Mouse (Mus musculus): Measurements from ENCODE around the gene Agbl4. TPM values are rescaled to one million over a fixed set of nuclear protein-coding genes. Genes with fewer than 3 reads are reported as not detected.

Gene Agbl4
- total and polyA plus RNA-seq, 3 experiments, result not detected

DNA sequence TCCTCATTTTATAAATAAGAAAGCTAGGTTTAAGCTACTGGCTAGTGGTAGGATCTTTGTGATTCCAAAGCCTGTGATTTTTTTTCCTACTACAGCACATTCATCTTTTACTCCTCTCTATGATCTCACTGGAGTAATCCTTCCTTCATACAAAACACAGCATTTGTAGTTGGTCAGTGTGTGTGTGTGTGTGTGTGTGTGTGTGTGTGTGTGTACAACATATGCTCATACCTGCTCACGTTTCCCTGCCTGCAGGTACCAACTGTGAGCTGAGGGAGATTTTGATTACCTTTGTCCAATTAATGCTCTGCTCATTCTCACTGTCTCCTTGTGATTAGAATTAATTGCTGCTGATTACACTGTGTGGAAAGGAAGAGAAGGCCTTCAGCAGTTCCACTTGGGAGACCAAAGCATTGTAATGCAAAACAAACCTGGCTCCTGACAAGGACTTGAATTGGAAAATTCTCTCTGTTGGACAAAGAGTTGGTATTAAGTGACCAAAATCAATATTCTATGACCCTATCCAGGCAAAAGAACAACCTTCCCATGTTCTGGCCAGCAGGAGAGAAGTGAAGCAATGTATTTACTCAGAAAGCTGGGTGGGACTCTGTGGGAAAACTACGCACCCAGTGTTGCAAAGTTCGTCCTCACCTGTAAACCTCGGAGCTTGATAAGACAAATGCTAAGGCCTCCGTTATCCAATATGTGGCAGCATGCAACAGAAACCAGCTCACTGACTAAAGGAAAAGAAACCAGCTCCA is 1241.7 kb downstream of the Agbl4 start:
- Histone ChIP-seq H3K36me3 (ENCODE audit: control insufficient read depth in 1 of 2, insufficient read depth in 2 of 2, low read length in 2 of 2) (no peaks in the 10 kb centered on the region), H3K27ac (ENCODE audit: control insufficient read depth, low read depth, low read length) (no peak overlapping the region), H3K4me3 (ENCODE audit: control insufficient read depth in 1 of 2, insufficient read depth in 1 of 2, low read depth in 2 of 2, low read length in 2 of 2) (no peak overlapping the region), H3K9me3 (replicated peaks; ENCODE audit: insufficient read depth, low read length) (no peaks in the 10 kb centered on the region), H3K4me1 (ENCODE audit: control insufficient read depth in 1 of 2, insufficient read depth in 2 of 2, low read length in 2 of 2) (no peaks in the 10 kb centered on the region), H3K9ac (ENCODE audit: control insufficient read depth, low read depth, low read length, poor library complexity, severe bottlenecking) (no peak overlapping the region), H3K79me2 (ENCODE audit: control insufficient read depth, insufficient read depth, low read length, poor library complexity) (no peaks in the 10 kb centered on the region), H3K27me3 (ENCODE audit: control insufficient read depth in 1 of 2, insufficient read depth in 2 of 2, low read length in 2 of 2) (no peaks in the 10 kb centered on the region)
- no peak for TF ChIP-seq RAD21 (IDR thresholded peaks at IDR 0.05; ENCODE audit: low read depth, low read length)
- no peak for DNase-seq (ENCODE audit: low read depth, low spot score)

DNA sequence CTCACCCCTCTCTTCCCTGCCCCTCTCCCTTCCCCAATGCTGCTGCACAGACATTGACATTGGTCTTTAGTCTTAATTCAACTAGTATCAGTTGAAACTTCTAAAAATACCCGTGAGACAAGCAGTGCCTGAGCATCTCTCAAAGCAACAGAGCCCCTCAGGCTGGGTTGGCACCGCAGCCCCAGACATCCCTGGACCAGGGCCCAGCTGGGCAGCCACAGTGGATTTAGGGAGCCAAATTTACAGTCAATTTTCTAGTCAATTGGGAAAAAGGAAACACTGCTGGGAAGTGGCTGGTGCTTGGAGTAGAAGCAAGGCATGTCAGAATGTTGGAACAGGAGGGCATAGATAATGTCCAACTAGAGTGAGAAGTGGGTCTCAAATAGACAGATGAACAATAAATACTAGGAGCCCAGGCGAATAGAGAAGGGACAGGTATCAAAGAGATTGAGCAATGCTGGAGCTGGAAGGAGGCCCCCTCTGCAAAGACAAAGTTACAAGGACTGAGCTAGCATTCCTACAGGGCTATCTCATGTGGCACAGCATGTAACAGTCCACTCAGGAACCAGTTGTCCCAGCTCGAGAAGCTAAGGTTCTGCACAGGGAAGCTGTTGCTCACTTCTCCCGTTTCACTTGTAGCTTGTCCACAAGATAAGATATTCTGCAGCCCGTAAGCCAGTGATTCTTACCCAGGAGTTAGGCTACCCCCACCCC is 1247.8 kb downstream of the Agbl4 start:
- Histone ChIP-seq H3K36me3 (ENCODE audit: control insufficient read depth in 1 of 2, insufficient read depth in 2 of 2, low read length in 2 of 2) (no peaks in the 10 kb centered on the region), H3K4me3 (ENCODE audit: control insufficient read depth in 1 of 2, insufficient read depth in 1 of 2, low read depth in 2 of 2, low read length in 2 of 2) (no peak overlapping the region), H3K9me3 (replicated peaks; ENCODE audit: insufficient read depth, low read length) (no peaks in the 10 kb centered on the region), H3K27me3 (ENCODE audit: control insufficient read depth in 1 of 2, insufficient read depth in 2 of 2, low read length in 2 of 2) (no peaks in the 10 kb centered on the region), H3K9ac (ENCODE audit: control insufficient read depth, low read depth, low read length, poor library complexity, severe bottlenecking) (no peak overlapping the region), H3K4me1 (ENCODE audit: control insufficient read depth in 1 of 2, insufficient read depth in 2 of 2, low read length in 2 of 2) (no peaks in the 10 kb centered on the region), H3K79me2 (ENCODE audit: control insufficient read depth, insufficient read depth, low read length, poor library complexity) (no peaks in the 10 kb centered on the region), H3K27ac (ENCODE audit: control insufficient read depth, low read depth, low read length) (no peak overlapping the region)
- TF ChIP-seq RCOR1 (IDR thresholded peaks at IDR 0.05; ENCODE audit: low read depth, low read length) (no peak), MAFK (IDR thresholded peaks at IDR 0.05; ENCODE audit: borderline replicate concordance, low read depth, low read length) (no peak), UBTF (IDR thresholded peaks at IDR 0.05; ENCODE audit: borderline replicate concordance, insufficient read depth, low read depth, low read length) (no peak), ELF1 (IDR thresholded peaks at IDR 0.05; ENCODE audit: low read depth, low read length) (no peak), TAL1 (IDR thresholded peaks at IDR 0.05; ENCODE audit: low read length) (no peak), EP300 (IDR thresholded peaks at IDR 0.05; ENCODE audit: low read depth in 1 of 2, low read length in 2 of 2) (no peak), ETS1 (IDR thresholded peaks at IDR 0.05; ENCODE audit: low read depth, low read length) (no peak), BHLHE40 (IDR thresholded peaks at IDR 0.05; ENCODE audit: borderline replicate concordance, low read depth, low read length) (no peak), POLR2A (IDR thresholded peaks at IDR 0.05; ENCODE audit: control insufficient read depth in 1 of 2, insufficient read depth in 1 of 2, low read depth in 1 of 2, low read length in 2 of 2, poor library complexity in 1 of 2) (no peak), HCFC1 (IDR thresholded peaks at IDR 0.05; ENCODE audit: low read depth, low read length) (no peak), E2F4 (IDR thresholded peaks at IDR 0.05; ENCODE audit: borderline replicate concordance, low read depth, low read length) (no peak), CHD1 (IDR thresholded peaks at IDR 0.05; ENCODE audit: low read depth, low read length) (no peak), POLR2AphosphoS5 (IDR thresholded peaks at IDR 0.05; ENCODE audit: borderline replicate concordance, low read depth, low read length) (no peak), ZKSCAN1 (IDR thresholded peaks at IDR 0.05; ENCODE audit: low read depth, low read length) (no peak), NELFE (IDR thresholded peaks at IDR 0.05; ENCODE audit: low read depth, low read length) (no peak), SMC3 (IDR thresholded peaks at IDR 0.05; ENCODE audit: low read depth, low read length) (no peak), GATA1 (IDR thresholded peaks at IDR 0.05; ENCODE audit: low read depth, low read length) (no peak)
- no peak for DNase-seq (ENCODE audit: low read depth, low spot score)
